Mouse (Mus musculus) kidney, postnatal 36 days (tissue): ENCODE measurements around the gene Pth2.
"Not testable (repeated sequence)": the region's sequence is repeated elsewhere in the genome, so short reads cannot be mapped to it uniquely, and the experiment has no call there.

ENCODE experiments used
- DNase-seq, 2 experiments: peaks; one replicate each; pipeline ENCODE4 v3.0.0; 2021 to 2022; ENCODE audit warnings: mixed read lengths in 2 of 2

Gene Pth2

DNA sequence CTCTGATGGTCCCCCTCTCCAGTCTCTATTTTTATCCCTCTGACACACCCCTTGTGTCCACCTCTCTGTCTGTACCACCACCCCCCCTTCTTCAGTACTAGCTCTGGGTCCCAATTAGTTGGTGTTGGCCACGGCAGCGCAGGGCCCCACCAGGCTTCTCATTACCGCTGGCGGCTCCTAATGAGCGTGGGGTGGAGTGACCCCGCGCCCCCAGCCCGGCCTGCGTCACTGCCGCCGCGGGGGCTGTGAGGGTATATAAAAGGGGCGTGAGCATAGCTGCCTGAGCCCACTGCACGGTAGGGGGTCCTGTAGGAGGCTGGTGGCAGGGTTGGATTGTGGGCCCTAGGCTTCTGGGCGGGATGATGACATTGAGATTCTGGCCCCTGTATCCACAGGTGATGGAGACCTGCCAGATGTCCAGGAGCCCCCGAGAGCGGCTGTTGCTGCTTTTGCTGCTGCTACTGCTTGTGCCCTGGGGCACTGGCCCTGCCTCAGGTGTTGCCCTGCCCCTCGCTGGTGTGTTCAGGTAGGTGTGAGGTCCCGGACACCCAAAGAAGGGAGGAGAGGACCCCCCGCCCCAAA lies at the start of gene Pth2:
Pth2 (plus strand) TSS at position 100 of the 582 bp plus-strand sequence.
- DNase-seq: no peak

DNA sequence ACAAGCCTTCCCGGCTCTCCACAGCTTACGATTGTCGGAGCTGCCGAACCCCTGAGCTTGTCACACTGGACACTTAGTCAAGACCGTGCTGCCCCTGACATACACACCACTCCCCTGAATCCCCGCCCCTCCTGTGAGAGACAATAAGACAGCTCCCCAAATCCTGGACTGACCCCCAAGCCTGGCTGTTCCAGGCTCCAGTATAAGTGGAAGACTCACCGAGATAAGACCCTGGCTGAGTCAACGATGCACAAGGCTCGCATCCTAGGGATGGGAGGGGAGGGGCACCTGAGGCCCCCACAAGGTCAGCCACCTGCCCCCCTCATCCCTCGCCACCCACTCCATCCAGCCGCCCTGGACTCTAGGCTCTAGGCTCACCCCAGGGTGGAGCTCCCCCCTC lies 48.9 kb upstream of the Pth2 start:
- no peak for DNase-seq

DNA sequence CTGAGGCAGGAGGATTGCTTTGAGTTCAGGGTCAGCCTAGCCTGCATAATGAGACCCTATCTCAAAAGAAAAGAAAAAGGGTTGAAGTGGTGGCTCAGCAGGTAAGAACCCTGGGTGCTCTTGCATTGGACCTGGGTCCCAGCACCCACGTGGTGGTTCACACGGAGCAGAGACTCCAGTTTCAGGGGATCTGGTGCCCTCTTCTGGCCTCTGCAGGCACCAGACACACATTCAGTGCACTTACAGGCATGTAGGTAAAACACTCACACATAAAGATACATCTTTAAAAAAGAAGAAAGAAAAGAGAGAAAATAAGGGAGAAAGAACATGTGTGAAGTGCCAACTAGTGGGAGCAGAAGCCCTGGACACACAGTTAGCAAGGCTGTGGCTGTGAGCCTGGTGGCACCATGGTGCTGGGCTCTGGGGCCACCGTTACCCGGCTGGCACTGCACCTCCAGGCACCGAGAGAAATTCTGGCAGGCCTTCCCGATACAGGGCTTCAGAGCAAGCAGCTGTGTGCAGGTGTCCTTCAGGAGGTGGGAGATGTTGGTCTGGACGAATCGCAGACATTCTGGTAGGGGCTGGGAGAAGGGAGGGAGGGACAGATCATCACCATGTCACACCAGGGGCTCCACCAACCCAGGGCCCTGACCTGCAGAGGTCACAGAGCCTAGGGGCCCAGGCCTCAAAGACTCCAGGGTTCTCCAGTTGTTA lies 47.2 kb upstream of the Pth2 start:
- DNase-seq: no peak

DNA sequence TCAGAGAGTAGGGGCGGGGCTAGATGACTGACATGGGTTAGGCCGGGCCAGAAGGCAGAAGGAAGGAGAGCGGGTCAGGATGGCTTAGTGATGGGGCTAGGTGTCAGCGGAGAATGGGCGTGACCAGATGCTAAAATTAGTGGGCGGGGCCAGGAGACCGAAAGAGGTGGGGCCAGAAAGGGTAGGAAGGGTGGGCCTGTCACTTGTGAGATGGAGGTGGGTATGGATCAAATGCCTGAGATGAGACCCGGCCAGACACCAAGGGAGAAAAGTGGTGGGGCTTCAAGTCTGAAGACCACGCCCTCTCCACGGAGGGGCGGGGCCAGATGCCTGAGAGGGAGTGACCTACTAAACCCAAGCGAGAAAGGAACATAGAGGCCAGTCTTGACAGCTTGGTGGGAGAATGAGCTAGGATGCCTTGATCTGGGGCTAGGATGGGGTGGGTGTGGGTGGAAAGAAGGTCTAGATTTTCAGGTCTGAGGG lies 46.2 kb upstream of the Pth2 start:
- peak in 1 of 2 experiments; percentile 70 for DNase-seq

DNA sequence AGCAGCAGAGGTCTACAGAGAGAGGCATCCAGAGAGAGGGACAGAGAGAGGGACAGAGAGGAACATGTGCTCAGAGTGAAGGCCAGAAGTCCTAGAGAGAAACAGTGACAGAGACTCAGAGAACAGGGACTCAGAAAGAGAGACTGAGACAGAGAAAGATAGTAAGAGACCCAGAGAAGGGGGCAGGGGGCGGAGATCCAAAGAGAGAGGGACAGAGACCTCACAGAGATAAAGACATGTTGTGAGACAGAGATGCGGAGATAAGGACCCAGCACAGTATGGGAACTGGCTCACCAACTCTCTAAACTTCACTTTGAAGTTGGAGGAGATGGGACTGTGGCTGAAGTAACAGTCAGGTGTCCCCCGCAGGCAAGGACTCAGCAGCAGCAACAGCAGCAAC lies 45.4 kb upstream of the Pth2 start:
- DNase-seq: no peak

DNA sequence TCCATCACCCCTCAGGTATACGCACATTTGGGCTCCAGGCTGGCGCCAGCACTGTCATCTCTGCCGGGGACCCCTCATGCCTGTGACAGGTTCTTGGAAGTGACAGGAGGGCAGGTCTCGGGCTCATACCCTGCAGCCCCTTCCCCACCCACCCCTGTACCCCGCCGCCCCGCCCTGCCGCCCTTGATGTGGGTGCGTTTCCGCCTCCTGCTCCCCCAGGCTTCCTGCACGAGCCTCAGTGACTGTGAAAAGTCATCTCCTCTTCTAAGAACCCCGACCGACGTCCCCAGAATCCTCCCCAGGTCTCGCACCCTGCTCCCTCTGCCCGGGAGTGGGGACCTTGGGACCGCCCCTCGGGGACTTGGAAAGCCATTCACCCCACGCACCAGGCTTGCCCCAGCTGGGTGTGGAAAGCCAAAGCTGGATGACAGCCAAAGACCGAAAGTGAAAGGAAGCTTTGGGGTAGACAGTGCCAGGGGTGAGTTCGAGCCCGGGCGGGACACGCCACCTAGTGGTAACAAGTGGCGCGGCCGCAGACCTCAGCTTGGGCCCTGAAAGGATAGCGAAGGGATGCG lies 44.7 kb upstream of the Pth2 start, which contains the start of the genes Gm45713 and Flt3l:
Gm45713 (minus strand) TSS at position 239 of the 575 bp plus-strand sequence.
Flt3l (minus strand) TSS at position 440 of the 575 bp plus-strand sequence.
- DNase-seq: peak; percentile 93 to 95

DNA sequence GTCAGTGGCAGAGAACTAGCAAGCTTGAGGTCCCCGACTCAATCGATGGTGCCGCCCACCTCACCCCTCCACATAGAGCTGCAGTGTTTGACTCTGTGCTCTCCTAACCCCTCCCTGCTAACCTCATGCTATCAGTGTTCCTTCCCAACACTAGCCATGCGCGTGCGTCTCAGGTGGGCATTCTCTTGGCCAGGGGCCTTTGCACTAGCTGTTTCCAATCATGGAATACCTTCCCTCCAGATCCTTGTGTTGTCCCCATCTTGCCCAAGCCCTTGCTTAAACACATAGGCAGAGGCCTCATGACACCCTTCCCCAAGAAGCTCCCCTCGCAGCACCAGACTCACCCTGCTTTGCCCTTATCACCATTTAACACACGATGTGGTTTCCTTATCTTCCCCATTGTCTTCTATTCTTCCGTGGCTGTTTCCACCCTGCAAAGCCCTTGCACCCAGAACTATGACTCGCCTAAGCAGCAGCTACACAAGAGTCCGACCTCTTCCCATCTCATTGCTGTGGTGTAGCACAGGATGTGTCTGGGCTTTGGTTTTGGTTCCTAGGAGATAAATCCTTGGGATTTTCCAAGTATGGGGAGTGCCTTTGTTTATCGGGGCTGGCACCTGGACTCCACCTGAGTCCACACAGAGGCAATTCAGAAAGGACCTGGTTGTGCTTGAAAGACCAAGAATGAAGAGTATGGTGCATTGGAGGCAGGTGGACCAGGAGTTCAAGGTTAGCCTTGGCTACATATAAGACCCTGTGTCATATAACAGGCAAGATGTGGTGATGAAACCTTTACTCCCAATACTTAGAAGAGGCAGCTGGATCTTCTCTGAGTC lies 43.4 kb upstream of the Pth2 start:
- no peak for DNase-seq

DNA sequence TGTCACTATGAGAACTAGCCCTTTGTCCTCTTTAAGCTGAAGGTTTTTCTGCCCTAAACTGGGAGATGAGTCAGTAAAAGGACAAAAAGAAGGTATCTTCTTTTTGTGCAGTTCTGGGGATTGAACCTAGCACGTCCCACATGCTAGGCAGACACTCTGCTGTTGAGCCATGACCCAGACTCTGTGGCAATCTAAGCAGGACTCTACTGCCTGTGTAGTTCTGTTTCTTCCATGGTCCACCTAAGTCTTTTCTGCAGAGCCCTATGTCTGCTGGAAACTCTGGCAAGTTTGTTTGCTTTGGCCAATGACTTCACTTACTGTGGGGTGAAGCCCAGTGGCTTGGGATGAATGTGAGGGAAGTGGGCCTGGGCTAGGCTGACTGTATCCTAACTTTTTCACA lies 42.4 kb upstream of the Pth2 start:
- no peak for DNase-seq

DNA sequence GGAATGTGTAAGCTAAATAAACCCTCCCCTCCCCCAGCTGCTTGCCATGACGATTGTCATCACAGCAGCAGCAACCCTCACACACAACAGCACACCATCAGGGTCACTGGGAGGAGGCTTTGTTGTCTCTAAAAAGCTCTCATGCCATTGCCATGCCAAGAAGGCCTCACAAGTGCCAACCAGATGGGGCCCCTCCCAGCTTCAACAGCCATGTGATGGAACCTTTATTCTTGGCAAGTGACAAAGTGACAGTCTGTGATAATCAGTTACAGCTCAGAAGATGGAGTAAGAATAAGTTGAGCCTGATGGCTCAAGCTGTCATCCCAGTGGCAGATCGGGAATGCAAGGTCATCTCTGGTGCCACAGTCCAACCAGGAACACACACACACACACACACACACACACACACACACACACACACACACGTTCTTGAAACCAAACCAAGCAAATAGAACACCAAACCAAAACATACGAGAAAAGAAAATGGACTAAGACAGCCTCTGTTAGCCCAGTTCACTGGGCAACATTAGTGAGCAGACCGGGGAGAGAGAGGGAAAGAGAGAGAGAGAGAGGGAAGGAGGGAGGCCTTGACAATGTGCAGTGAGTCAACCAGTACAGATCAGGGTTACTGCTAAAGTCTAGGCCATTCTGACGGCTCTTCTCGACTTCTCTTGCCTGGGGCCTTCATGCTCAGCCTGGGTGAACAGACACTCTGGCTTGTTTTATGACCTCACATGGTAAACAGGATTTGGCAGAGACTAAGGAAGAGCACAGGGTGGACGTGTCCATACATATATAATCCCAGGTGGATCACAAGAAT lies 40.7 kb upstream of the Pth2 start:
- DNase-seq: no peak

DNA sequence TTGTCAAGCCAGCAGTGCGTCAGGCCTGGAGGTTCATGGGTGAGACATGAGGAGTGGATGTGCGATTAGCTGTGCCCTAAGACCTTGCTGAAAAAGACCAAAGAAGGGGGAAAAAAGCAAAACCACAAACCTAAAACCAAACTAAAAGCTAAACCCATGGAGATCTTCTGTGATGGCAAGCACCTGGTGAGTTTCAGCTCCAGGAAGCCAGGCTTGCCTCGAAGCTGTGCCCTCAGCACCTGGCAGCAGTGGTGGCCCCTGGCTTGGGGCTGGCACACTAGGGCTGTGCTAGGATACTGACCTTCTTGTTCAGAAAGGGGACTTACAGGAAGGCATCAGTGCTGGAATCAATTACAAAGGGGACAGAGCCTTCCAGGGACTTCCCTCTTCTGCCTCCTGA lies 39.5 kb upstream of the Pth2 start:
- no peak for DNase-seq

DNA sequence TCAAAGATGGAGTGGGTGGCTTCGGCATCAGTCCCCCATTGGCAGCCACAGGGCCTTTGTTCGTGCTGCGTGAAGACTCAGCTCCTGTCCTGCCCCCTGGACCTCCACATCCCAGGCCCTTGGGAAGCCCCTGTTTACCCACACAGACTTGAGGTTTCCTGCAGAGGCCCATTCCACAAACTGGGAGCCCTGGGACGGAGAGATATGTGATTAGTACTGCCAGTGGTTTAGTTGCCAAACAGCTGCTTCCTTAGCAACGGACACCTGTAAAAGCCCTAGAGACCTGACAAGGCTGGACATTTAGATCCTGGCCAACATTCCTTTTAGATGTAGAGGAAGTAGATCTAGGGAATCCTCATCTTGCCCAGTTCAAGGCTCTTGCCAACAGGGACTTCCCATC lies 38.9 kb upstream of the Pth2 start:
- DNase-seq: no peak

DNA sequence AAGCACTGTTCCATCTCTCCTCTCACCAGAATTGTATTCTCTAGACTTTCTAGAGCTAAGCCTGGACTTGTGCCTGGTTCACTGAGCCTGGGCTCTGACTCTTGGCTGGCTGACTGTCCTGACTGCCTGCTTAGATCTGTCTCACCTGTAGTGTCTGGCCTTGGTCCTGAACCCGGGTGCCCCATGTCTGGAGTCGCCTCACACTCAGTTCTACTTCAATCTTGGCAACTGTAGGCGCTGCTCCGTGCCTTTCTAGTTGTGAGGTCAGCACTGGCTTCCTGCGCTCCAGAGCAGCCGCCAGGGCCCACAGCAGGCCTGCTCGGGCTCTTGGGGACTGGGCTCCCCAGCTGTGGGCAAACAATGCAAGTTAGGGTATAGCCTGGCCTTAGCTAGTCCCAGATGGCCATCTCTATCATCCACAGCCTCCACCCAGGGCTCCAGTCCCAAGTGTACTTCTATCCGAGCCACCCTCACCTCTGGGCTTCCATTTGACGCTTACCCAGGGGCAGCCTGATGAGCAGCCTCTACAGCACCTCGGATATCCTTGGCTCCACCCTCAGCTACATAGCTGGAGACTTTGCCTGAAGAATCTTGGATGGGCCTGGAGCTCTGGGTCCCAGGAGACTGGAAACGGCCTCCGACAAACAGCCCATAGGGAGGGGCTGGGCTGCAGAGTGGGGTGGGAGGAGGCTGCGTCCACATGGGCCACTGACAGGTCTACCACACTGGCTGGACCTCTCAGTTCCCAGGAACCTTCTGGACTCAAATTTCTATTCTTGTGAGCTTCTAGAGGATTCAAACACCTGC lies 36.2 kb upstream of the Pth2 start:
- no peak for DNase-seq

DNA sequence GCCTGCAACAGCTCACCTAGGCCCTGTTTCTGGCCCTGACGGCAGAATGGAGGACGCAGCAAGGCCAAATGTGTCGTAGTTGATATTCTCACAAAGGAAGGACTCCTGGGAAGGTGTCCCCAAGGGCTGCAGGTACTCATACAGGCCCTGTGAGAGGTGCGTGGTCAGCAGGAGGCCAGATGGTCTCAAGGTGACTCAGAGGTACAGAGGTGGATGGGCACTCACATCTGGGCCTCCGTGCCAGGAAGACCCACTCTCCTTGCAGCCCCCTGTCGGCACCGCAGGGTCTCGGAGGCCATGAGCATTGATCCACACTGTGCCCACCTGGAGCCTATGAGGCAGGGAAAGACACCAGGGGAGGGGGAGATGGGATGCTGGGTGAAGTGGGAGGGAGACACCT lies 35.3 kb upstream of the Pth2 start:
- DNase-seq: no peak

DNA sequence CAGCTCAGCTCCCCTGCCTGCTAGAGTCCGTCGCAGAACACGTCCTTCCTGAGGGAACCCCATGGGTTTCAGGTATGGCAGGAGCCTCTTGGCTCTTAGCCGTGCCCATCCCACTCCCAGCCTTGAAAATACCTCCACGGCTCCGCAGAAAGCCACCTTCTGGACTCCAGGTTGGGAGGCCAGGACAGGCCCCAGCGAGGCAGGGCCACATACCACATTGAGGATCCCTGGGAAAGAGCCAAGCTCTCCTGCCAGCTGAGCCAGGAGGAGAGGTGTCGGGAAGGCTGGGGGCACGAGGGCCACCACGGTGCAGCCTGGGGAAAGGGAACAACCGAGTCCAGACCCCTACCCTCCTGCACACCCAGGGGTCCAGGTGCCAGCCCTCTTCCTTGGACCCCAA lies 33.5 kb upstream of the Pth2 start:
- peak; percentile 56 to 61 for DNase-seq

DNA sequence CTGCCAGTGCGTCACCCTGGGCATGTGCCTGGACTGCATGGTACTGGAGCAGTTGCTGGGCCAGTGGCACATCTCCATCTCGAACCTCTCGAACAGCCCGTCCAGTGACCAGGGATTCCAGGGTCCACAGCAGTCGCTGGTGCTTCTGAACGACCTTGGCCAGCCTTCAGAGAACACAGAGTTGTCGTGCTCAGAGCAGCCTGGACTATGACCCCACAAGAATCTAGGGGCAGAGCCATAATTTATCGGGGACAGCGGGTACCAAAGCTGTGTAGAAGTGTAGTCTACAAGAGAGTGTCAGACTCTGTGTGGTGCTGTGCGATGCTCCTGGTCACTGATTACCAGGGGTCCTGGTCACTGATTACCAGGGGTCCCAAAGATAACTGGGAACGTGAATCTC lies 32.9 kb upstream of the Pth2 start:
- DNase-seq: peak; percentile 65 to 66

DNA sequence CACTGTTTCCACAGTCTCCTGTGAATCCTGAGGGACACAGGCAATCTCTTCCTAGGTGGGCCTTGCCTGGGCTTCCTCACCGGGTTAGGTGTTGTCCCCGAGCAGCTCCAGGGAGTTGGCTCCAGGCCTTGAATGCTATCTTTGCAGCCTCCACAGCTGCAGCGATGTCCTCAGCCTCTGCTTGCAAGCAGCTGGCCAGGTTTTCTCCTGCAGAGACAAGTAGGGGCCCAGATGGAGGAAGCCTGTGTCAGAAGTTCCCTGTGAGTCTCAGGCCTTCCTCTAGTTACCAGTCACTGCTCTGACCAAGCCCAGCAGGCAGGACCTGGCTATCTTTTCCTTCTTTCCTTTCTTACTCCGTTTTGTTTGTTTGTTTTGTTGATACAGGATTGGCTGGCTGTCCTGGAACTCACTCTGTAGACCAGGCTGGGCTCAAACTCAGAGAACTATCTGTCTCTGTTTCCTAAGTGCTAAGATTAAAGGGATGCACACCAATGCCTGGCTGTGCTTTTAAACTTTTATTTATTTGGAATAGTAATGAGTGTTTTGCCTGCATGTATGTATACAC lies 32.2 kb upstream of the Pth2 start:
- DNase-seq: no peak

DNA sequence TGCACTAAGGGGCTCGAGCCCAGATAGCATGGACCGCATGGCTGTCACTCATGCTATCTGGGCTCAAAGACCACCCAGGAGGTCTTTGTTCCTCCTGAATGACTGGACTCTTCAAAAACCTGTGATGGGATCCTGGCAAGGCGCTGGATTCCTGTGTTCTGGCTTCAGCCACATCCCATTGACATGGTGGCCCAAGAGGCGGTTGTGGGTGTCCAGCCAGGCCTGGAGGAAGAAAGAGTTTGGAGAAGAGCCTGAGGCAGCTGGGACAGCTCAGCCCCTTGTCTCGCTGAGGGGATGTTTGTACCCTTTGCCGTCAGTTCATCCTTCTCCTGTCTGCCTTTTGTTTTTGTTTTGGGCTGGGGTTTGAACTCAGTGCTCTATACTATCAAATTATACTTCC lies 31.2 kb upstream of the Pth2 start:
- DNase-seq: peak; percentile 50 to 56

DNA sequence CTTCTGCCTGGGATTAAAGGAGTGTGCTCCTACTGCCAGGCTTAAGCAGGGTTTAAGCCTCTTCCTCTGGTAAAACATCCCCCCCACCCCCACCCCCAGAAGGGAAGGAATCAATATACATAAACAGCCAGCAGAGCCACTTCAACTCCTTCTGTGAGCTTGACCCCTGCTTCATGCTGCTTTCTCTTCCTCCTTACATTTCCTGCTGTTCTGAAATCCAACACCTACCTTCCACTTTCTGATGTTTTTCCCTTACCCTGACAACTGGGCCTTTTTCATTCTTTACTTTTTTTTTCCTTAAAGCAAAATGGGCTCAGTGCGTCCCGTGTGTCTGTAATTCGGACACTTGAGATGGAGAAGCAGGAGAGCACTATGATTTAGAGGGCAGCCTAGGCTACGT lies 30.5 kb upstream of the Pth2 start:
- no peak for DNase-seq

DNA sequence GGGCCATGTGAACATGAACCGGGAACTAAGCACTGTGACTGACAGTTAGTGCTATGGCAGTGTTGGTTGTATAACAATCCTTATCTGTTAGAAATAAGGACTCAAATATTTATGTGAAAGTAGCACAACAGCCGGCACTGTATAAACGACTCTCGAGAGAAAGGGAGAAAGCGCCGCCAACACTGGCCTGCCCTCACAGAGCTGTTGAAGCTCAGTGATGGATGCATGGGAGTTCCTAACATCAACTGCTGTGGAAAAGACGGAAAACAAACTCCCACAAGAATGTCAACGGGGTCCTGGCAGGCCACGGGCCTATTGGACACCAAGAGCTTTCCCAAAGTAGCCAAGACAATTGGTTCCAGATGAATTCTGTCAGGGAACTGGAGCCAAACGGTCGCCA lies 29.5 kb upstream of the Pth2 start:
- peak; percentile 47 to 55 for DNase-seq

DNA sequence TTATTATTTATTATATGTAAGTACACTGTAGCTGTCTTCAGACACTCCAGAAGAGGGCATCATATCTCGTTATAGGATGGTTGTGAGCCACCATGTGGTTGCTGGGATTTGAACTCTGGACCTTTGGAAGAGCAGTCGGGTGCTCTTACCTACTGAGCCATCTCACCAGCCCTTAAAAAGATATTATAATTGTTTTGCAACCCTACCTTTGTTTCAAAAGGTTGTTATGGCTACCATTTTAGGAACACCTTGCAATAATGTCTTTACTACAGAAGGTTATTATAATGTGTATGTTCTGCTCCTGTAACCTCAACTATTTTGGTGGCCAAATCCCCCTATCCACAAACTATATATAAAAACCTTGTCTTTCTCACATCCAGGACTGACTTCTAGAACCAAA lies 27.7 kb upstream of the Pth2 start:
- not testable (repeated sequence) for DNase-seq

DNA sequence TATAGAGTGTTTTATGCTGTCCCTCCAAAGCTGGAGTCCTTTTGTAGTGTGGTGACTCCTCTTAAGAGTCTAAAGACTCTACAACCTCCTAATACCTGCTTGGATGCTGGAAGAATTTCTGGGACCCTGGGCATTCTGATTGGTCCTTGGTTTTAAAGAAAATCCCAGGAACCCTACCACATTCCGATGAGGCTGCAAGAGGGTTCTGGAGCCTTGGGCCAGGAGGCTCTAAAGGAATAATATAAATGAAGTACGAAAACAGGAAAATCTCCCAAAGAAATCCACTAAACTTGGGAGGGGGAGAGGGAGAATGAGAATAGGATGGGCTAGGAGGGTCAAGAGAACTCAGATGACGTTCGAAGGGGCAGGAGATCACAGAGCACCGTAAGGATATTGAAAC lies 27.2 kb upstream of the Pth2 start:
- DNase-seq: no peak
